Mouse (Mus musculus) ZHBTc4 (cell line): ENCODE measurements around the gene Vmn1r189.
"Not testable (repeated sequence)": the region's sequence is repeated elsewhere in the genome, so short reads cannot be mapped to it uniquely, and the experiment has no call there.

Experiments used
- DNase-seq: peaks from one replicate; pipeline ENCODE4 v3.0.0-alpha.2; 2011; ENCODE audit warnings: low read depth, low spot score

Gene Vmn1r189

DNA sequence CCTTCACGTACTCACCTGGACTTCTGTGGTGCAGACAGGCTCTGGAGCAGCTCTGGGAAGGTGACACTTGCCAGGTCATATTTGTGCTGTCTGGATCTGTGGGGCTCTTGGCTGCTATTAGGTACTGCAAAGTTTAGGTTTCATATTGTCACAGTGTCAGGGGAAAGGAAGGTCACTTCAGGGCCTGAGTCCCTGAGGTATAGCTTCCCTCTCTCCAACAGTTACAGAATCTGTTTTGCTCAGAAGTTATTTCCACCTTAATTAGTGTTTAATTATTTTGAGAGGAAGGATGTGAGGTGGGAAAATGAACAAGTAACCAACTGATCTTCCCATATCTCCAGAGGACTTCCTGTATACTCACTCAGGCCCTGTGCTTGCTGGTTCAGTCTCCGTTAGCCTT lies at the start of gene Vmn1r189:
TSS of gene Vmn1r189 (minus strand) at position 101 of the 400 bp plus-strand sequence.
- DNase-seq, result not testable (repeated sequence)

DNA sequence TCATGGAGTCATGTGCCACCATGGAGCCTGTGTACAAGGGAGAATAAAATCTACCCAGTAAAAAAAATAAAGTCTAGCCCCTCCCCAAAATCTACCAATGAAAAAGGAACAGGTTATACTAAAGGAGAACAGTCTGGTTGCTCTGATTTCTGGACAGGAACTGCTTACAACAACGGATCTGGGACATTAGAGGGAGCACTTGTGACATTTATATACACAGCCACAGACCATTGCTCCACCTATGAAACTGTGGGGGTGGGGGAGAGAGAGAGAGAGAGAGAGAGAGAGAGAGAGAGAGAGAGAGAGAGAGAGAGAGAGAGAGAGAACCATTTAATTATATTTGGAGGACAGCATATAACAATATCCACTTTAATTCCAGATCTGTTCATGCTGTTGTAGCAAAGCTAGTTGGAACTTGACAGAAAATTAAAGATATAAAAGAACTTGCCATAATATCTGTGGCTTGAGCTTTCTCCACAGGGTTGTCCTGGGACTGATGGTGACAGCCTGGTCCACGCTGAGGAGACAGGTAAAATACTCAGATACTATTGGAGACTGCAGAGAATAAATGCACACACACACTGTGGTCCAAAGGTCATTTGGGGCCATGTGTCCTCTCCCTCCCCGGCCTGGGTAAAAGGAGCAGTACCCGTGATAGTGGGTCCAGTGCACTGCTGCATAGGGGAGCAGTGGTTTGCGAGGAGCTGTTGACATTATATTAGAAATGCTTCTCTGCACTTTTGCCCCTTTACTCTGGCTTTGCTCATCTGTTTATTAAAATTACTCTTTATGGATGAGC lies 31.1 kb upstream of the Vmn1r189 start:
- DNase-seq, result not testable (repeated sequence)

DNA sequence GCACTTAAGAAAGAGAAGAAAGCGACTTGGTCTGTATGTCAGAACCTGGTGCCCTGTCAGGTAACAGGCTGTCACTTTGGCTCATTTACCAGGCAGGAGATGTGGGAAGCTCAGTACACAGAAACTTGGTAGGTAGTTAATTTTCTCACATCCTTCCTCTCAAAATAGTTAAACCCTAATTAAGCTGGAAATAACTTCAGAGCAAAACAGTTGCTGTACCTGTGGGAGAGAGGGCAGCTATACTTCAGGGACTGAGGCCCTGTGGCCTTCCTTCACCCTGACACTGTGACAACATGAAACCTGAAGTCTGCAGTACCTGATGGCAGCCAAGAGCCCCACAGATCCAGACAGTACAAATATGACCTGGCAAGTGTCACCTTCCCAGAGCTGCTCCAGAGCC lies 21.5 kb downstream of the Vmn1r189 start, which contains the start of gene Vmn1r188:
TSS of gene Vmn1r188 (plus strand) at position 301 of the 400 bp plus-strand sequence.
- DNase-seq, result not testable (repeated sequence)

- DNase-seq, result no peak
These were observed 42.2 kb downstream of the Vmn1r189 start for GRCm38 (mm10) chr13:22063468-22063867.

- DNase-seq, result no peak
These were observed 44.2 kb downstream of the Vmn1r189 start for GRCm38 (mm10) chr13:22061422-22061821.

- no peak for DNase-seq
These were observed 51.9 kb downstream of the Vmn1r189 start for GRCm38 (mm10) chr13:22053754-22054153.

GRCm38 (mm10) chr13:22051523-22051859 lies 54.1 kb downstream of the Vmn1r189 start:
- DNase-seq, result no peak

DNA sequence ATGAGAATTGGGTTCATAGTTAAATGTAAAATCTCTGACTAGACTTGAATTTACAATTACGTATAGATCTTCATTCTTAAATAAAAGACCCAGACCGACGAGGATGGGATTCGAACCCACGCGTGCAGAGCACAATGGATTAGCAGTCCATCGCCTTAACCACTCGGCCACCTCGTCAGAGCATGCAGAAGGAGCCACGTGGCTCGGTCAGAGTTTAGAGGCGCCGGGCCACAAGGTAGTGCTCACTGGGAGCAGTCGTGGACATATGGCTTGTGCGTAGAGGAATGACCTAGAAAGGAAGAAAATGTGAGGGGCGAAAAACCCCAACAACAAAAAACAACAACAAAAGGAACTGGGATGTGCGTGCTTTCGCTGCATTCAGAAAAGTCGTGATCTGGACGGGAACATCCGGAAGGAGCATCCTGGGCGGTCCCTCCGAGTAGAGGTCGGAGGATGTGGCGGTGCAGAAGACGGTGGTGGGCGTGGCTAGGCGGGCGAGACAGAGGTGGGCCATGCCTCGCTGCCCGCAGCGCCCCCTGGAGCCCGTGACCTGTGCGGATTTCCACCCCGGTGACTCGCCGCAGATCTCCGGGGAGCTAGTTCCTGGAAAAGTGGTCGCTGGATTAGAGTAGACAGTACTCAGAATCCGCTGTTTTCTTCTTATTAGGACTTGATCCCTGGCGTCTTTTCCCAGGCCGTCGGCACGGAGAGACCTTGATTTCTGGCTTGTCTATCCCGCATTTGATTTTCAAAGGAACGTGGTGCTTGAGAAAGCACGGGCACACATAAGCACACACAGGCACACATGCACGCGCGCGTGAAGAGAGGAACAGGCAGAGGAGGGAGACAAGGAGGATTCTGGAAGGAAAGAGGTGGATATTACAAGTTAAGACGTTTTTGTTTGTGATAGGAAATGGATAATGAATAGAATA lies 54.8 kb downstream of the Vmn1r189 start:
- peak; percentile 98 for DNase-seq
